Mouse (Mus musculus): ENCODE results near the gene Zmiz1. TPM values are rescaled to one million over a fixed set of nuclear protein-coding genes. Genes with fewer than 3 reads are reported as not detected.
A peak's percentile ranks its signal among the peaks of the same experiment; 100 is the strongest.

The Zmiz1 gene
- polyA plus RNA-seq, 1 experiment from 2014 or later, result 66.5 TPM

DNA sequence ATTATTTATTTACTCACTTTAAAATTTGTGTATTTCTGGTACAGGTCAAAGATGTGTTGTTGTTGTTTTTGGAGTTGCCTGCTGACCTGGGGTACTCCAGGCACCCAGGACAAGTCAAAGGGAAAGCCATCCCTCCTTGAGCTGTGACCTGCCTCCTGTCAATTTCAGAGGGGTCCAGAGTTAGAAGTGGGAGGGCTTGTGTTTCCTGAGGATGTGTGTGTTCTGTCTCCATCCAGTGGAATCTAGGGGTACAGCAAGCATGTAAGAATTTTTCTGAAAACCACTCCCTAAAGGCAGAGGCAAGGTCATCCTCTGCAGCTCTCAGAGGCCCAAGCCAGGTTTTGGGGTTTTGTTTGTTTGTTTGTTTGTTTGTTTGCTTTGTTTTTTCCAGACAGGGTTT is 243.0 kb downstream of the Zmiz1 start:
- Histone ChIP-seq H3K4me2 (replicated peaks) (no peak overlapping the region), H3K4me1 (no peaks in the 10 kb centered on the region), H3K36me3 (peaks cover 26% of the 10 kb centered on the region), H3K27me3 (no peaks in the 10 kb centered on the region), H3K4me3 (no peak overlapping the region), H3K27ac (no peak overlapping the region), H3K9me3 (replicated peaks) (no peaks in the 10 kb centered on the region), H3K9ac (no peak overlapping the region)
- no peak for ATAC-seq (ENCODE audit: low FRiP score)

DNA sequence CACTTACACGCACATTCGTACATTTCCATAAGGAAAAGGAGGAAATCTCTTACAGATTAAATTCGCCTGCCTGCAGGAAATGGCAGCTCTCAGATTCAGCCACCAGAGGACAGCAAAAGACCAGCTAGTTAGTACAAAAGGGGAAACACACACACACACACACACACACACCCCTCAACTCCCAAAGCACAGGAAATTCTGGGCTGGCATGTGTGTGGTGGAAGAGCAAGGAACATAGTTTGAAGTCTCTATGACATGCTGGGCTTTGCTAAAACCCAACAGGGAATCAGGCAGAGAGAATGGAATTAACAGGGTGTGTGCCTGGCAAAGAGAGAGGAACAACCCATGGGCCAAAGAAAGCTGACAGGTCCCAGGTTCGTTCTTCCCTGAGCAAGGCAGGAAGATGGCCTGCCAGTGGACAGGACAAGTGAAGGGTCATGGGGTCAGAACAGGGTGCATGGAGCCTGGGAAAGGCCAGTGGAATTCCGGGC is 248.8 kb downstream of the Zmiz1 start:
- ATAC-seq (ENCODE audit: low FRiP score), result no peak
- H3K4me3 ChIP-seq, result no peak overlapping the region
- peaks cover 19% of the 10 kb centered on the region for H3K4me1 ChIP-seq
- no peaks in the 10 kb centered on the region for H3K36me3 ChIP-seq
- H3K27ac ChIP-seq, result no peak overlapping the region
- no peaks in the 10 kb centered on the region for H3K9me3 ChIP-seq (replicated peaks)
- H3K9ac ChIP-seq, result no peak overlapping the region
- no peaks in the 10 kb centered on the region for H3K27me3 ChIP-seq
- 65% methylated on average over 5 of the region's 5 CpGs for WGBS
- no peak overlapping the region for H3K4me2 ChIP-seq (replicated peaks)

DNA sequence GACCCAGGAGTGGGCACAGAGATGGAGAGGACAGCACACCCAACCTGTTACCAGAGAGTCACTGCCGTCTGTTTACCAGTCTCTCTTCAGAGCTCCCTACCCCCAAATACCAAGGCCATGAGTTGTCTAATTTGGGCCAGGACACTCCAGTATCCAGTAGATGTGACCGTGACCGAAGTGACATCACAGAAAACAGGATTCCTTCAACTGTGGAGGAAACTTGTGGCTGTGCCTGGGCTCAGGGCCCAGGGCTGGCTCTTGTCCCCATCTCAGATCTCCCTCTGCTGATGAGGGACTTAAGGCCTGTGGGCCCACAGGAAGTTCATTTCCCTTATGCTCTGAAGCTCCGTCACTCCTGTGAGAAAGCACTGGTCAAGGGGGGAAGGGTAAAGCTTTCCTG is 249.5 kb downstream of the Zmiz1 start:
- H3K4me3 ChIP-seq, result no peak overlapping the region
- H3K9ac ChIP-seq, result no peak overlapping the region
- 0 out of 2 replicates have a peak, but pooled peaks have one; percentile 29 for ATAC-seq (ENCODE audit: low FRiP score)
- H3K36me3 ChIP-seq, result no peaks in the 10 kb centered on the region
- 75% methylated on average over 4 of the region's 4 CpGs for WGBS
- peaks cover 19% of the 10 kb centered on the region for H3K4me1 ChIP-seq
- no peak overlapping the region for H3K27ac ChIP-seq
- H3K4me2 ChIP-seq (replicated peaks), result no peak overlapping the region
- H3K27me3 ChIP-seq, result no peaks in the 10 kb centered on the region
- H3K9me3 ChIP-seq (replicated peaks), result no peaks in the 10 kb centered on the region

DNA sequence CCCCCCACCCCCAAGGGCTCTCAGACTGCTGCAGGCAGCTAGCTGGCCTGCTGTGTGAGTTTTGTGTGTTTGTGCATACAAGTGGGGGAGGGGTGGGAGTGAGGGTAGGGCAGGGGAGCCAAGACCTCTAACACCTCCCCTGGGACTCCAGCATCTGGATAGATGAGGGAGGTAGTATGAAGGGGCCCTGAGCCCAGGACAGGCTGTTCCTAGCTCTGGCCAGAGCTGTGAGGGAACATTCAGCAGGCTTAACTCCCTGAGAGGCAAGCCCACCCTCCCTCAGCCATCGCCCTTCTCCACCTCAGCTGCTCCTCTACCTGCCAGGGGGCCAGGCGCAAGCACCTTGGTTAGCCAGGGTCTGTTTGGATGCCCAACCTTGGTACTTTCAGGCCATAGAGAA is 249.9 kb downstream of the Zmiz1 start:
- Histone ChIP-seq H3K4me1 (peaks cover 19% of the 10 kb centered on the region), H3K4me2 (replicated peaks) (no peak overlapping the region), H3K4me3 (no peak overlapping the region), H3K36me3 (no peaks in the 10 kb centered on the region), H3K9me3 (replicated peaks) (no peaks in the 10 kb centered on the region), H3K9ac (no peak overlapping the region), H3K27me3 (no peaks in the 10 kb centered on the region), H3K27ac (no peak overlapping the region)
- 81% methylated on average over 2 of the region's 2 CpGs for WGBS
- ATAC-seq (ENCODE audit: low FRiP score), result no peak

DNA sequence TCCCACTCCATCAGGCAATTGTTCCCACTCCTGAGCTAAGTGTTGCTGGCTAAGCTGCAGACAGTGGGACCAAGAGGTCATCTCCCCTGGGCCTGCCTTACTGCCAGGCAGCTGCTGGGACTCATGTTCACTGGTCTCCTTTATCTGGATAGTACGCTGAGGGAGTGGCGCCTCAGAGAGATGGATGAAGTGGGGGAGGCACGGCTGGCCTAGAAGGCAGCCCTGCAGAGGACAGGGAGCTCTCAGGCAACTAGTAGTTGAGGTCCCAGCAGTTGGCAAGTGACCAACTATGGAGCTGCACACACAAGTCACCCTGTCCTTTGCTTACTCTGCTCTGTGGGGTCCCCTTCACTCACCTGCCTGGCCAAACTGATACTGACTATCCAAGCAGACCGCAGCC is 251.1 kb downstream of the Zmiz1 start:
- no peak overlapping the region for H3K4me2 ChIP-seq (replicated peaks)
- ATAC-seq (ENCODE audit: low FRiP score), result no peak
- H3K27me3 ChIP-seq, result no peaks in the 10 kb centered on the region
- no peak overlapping the region for H3K9ac ChIP-seq
- 0 out of 2 replicates have a peak, but pooled peaks cover 6% of the 10 kb centered on the region for H3K36me3 ChIP-seq
- H3K4me3 ChIP-seq, result no peak overlapping the region
- no peak overlapping the region for H3K27ac ChIP-seq
- peaks cover 19% of the 10 kb centered on the region for H3K4me1 ChIP-seq
- WGBS, result 54% methylated on average over 4 of the region's 4 CpGs
- no peaks in the 10 kb centered on the region for H3K9me3 ChIP-seq (replicated peaks)

DNA sequence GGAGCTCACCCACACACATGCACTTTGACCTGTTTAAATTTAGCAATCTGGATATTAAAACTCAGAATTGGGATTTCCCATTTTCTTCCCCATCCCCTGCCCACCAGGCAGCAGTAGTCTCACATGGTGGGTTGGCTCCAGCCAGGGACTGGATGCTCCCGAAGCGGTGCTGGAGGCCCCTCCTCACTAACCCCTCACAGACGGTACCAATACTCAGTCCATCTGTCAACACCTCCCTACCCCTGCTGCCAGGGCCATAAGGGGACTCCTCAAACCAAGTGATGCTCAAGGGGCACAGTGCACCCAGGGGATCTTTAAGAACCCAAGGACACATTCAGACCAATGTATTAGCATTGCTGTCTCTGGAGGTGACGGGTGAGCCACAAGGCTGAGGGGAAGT is 251.7 kb downstream of the Zmiz1 start:
- Histone ChIP-seq H3K4me1 (peaks cover 19% of the 10 kb centered on the region), H3K9ac (no peak overlapping the region), H3K4me3 (no peak overlapping the region), H3K27me3 (no peaks in the 10 kb centered on the region), H3K27ac (no peak overlapping the region), H3K9me3 (replicated peaks) (no peaks in the 10 kb centered on the region), H3K36me3 (0 out of 2 replicates have a peak, but pooled peaks cover 10% of the 10 kb centered on the region), H3K4me2 (replicated peaks) (no peak overlapping the region)
- no peak for ATAC-seq (ENCODE audit: low FRiP score)
- WGBS, result 57% methylated on average over 4 of the region's 4 CpGs

DNA sequence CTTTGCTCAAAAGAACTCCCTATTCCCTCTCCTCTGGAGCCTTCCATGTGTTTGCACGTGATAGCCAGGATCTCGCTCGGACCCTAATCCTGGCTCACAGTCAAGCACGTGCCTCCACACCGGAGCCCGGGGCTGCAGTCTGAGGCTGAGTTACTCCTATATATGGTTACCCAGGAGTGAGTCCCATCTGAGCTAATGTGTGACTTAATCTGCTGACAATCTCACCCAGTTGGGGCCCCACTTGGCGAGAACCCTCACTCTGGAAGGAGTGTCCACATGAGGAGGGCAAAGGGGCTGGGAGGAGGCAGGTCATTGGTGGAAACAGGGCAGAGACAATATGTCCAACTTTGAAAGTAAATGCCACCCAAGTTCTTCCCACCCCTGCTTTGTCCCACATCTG is 252.2 kb downstream of the Zmiz1 start:
- Histone ChIP-seq H3K4me3 (no peak overlapping the region), H3K9ac (no peak overlapping the region), H3K27me3 (no peaks in the 10 kb centered on the region), H3K36me3 (0 out of 2 replicates have a peak, but pooled peaks cover 15% of the 10 kb centered on the region), H3K4me2 (replicated peaks) (no peak overlapping the region), H3K27ac (no peak overlapping the region), H3K9me3 (replicated peaks) (no peaks in the 10 kb centered on the region), H3K4me1 (peaks cover 19% of the 10 kb centered on the region)
- no peak for ATAC-seq (ENCODE audit: low FRiP score)
- 60% methylated on average over 7 of the region's 7 CpGs for WGBS

DNA sequence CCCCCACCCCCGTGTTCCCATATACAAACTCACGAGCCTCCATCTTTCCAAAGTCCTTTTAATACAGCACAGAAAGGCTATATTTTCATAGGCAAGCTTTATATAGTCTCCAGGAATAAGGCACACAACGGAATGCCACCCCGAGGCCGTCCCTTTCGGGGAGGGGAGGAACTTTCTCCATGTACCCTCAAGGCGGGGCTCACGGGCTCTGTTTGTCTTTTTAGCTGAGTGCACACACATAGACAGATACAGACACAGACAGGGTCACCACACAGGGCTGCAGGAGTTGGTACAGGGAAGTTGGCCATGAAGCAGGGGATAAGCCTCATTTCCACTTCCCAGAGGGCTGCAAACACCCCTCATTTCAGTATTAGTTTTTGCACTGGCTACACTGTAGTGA is 252.6 kb downstream of the Zmiz1 start:
- H3K4me2 ChIP-seq (replicated peaks), result no peak overlapping the region
- WGBS, result 69% methylated on average over 8 of the region's 8 CpGs
- no peak overlapping the region for H3K9ac ChIP-seq
- no peaks in the 10 kb centered on the region for H3K9me3 ChIP-seq (replicated peaks)
- H3K36me3 ChIP-seq, result 0 out of 2 replicates have a peak, but pooled peaks cover 15% of the 10 kb centered on the region
- H3K4me1 ChIP-seq, result peaks cover 19% of the 10 kb centered on the region
- no peak for ATAC-seq (ENCODE audit: low FRiP score)
- no peak overlapping the region for H3K27ac ChIP-seq
- H3K27me3 ChIP-seq, result no peaks in the 10 kb centered on the region
- no peak overlapping the region for H3K4me3 ChIP-seq

DNA sequence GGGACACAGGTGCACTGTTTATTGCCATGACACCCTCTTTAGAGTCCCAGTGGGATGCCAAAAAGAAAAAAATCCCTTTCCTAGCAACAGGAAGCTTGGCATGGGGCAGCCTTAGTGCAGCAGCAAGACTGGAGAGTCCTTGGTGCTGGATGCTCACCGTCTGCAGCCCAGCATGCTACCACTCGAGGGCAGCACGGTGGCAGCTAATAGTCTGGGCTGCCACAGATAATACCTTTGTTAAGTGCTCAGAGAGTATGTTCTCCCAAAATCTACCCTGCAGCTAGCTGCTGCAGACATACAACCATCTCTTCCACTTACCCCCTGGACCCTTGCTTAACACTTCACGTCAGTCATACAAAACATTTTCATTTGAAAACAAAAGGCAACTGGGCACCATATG is 254.5 kb downstream of the Zmiz1 start:
- 12% methylated on average over 4 of the region's 4 CpGs for WGBS
- no peaks in the 10 kb centered on the region for H3K9me3 ChIP-seq (replicated peaks)
- no peaks in the 10 kb centered on the region for H3K27me3 ChIP-seq
- 0 out of 2 replicates have a peak, but pooled peaks cover 15% of the 10 kb centered on the region for H3K36me3 ChIP-seq
- H3K27ac ChIP-seq, result no peak overlapping the region
- no peak overlapping the region for H3K4me2 ChIP-seq (replicated peaks)
- H3K9ac ChIP-seq, result no peak overlapping the region
- peaks cover 22% of the 10 kb centered on the region for H3K4me1 ChIP-seq
- ATAC-seq (ENCODE audit: low FRiP score), result no peak
- H3K4me3 ChIP-seq, result no peak overlapping the region

Small RNA genes lying within 50 kb of the gene (microRNA-seq; reads per million reads assigned to microRNA genes)
- gene Mir3075, result 12.2 reads per million, percentile 23 among the genes with 10 or more reads in this experiment

Other genes with a start within 250 kb of the Zmiz1 start
- gene Ppif, start 235.0 kb downstream of the Zmiz1 start, polyA plus RNA-seq (2016; fragmentation: Nextera tagmentation; extraction: Ambion mirVana), result 26.2 and 29.6 TPM in 2 replicates

Measured in hindbrain, embryonic 12.5 days (tissue).